Mouse (Mus musculus) testis, adult 2 months (tissue): Measurements from ENCODE around the gene Dolpp1. TPM values are rescaled to one million over a fixed set of nuclear protein-coding genes. Genes with fewer than 3 reads are reported as not detected.

Experiments used
- H3K27ac ChIP-seq: fragments of 200-500 bp; 2 replicates; pipeline ENCODE4 v1.5.1; 2012; ENCODE audit warnings: low read depth, low read length; ENCODE audit not compliant: control insufficient read depth, insufficient read depth
- H3K27me3 ChIP-seq: fragments of 200-500 bp; 2 replicates; pipeline ENCODE4 v1.6.1; 2012; ENCODE audit warnings: mild to moderate bottlenecking, low read length, moderate library complexity; ENCODE audit not compliant: control insufficient read depth, insufficient read depth
- H3K36me3 ChIP-seq: fragments of 200-500 bp; 2 replicates; pipeline ENCODE4 v1.6.1; 2012; ENCODE audit warnings: mild to moderate bottlenecking, low read length; ENCODE audit not compliant: control insufficient read depth, insufficient read depth
- H3K4me1 ChIP-seq: fragments of 200-500 bp; 2 replicates; pipeline ENCODE4 v1.6.1; 2012; ENCODE audit warnings: low read length; ENCODE audit not compliant: control insufficient read depth, insufficient read depth
- H3K4me3 ChIP-seq: fragments of 200-500 bp; 2 replicates; pipeline ENCODE4 v1.5.1; 2012; ENCODE audit warnings: low read depth, mild to moderate bottlenecking, low read length, moderate library complexity, mixed read lengths; ENCODE audit not compliant: control insufficient read depth
- CTCF ChIP-seq: fragments of 200-500 bp; IDR thresholded peaks from 2 replicates; pipeline ENCODE4 v1.5.1; 2012; ENCODE audit warnings: low read depth, mild to moderate bottlenecking, inconsistent platforms, low read length, moderate library complexity; ENCODE audit not compliant: control insufficient read depth, insufficient read depth, insufficient replicate concordance
- POLR2A ChIP-seq: fragments of 200-500 bp; IDR thresholded peaks from 2 replicates; pipeline ENCODE4 v1.6.1; 2012; ENCODE audit warnings: low read depth, mild to moderate bottlenecking, inconsistent platforms, low read length, moderate library complexity; ENCODE audit not compliant: control insufficient read depth
- polyA plus RNA-seq: library from polyadenylated mRNA; depleted of rRNA; stranded (reverse); fragments of >200 nt; gene quantifications from 2 replicates; pipeline ENCODE4 v1.2.3, GENCODE M21; 2012

Gene Dolpp1
- polyA plus RNA-seq, 1 experiment = 32.6 TPM

DNA sequence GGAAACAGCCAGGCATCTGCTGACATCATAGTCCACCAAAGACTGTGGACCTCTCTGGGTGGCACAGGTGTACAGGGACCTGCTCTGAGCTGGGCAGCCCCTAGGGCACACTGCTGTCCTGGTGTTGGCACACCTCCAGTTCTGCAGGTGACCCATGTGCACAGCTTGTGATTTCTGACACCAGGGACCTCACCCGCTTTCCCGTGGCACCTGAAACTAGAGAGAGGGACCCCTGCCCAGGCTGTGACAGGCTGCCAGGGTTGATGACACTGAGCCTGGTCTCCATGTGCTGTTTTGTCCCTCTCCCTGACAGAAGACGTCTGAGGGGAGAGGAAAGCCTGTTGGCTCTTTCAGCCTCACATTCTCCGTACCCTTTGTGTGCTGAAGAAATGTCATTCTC lies 45.7 kb downstream of the Dolpp1 start:
- TF ChIP-seq CTCF (no peak), POLR2A (no peak)
- H3K4me3 ChIP-seq = no peak overlapping the region
- peaks cover 2% of the 10 kb centered on the region for H3K4me1 ChIP-seq
- no peak overlapping the region for H3K27ac ChIP-seq
- H3K36me3 ChIP-seq = peaks cover 6% of the 10 kb centered on the region
- no peaks in the 10 kb centered on the region for H3K27me3 ChIP-seq

DNA sequence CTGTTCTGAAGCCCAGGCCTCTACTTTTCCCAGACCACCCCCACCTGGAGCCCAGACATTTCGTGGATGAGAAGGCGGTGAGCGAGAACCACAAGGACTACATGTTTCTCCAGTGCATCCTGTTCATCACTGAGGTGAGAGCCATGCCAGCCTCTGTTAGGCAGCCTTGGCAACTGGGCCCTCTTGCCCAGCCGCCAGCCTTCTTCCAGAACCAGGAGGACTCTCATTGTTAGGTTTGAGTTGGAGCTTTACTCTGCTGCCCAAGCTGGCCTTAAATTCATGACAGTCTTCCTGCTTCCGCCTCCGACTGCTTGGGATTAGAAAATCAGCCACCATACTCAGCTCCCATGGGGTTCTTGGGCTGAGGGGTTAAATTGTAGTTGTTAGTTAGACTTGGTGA lies 47.6 kb downstream of the Dolpp1 start:
- no peaks in the 10 kb centered on the region for H3K27me3 ChIP-seq
- TF ChIP-seq CTCF (no peak), POLR2A (no peak)
- peaks cover 5% of the 10 kb centered on the region for H3K4me1 ChIP-seq
- peaks cover 9% of the 10 kb centered on the region for H3K36me3 ChIP-seq
- H3K4me3 ChIP-seq = no peak overlapping the region
- H3K27ac ChIP-seq = peak overlapping the region; percentile 94

DNA sequence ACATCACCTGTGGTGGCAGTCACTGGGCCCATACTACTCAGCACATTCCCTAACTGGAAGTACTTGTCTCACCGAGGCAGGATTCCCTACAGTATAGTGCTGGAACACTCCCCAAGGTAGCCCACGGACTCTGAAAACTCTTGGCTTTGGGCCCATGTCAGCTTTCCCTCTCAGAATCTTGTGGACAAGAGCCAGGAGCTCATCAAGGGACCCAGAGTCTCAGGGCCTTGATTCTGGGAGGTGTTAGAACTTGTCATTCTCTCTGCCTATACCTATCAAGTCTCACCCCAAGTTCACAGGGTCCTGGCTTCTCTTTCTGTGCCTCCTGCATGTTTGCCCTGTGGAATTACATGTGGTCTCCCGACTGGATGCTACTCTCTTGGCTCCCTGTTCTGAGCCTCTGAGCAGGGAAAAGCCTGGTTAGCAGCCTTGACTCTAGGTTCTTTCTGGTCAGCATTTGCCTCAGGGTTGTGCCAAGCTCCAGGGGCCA lies 48.2 kb downstream of the Dolpp1 start:
- Histone ChIP-seq H3K4me3 (no peak overlapping the region), H3K27ac (peak overlapping the region; percentile 94), H3K27me3 (no peaks in the 10 kb centered on the region), H3K4me1 (peaks cover 7% of the 10 kb centered on the region), H3K36me3 (peaks cover 9% of the 10 kb centered on the region)
- TF ChIP-seq CTCF = no peak
- no peak for TF ChIP-seq POLR2A

DNA sequence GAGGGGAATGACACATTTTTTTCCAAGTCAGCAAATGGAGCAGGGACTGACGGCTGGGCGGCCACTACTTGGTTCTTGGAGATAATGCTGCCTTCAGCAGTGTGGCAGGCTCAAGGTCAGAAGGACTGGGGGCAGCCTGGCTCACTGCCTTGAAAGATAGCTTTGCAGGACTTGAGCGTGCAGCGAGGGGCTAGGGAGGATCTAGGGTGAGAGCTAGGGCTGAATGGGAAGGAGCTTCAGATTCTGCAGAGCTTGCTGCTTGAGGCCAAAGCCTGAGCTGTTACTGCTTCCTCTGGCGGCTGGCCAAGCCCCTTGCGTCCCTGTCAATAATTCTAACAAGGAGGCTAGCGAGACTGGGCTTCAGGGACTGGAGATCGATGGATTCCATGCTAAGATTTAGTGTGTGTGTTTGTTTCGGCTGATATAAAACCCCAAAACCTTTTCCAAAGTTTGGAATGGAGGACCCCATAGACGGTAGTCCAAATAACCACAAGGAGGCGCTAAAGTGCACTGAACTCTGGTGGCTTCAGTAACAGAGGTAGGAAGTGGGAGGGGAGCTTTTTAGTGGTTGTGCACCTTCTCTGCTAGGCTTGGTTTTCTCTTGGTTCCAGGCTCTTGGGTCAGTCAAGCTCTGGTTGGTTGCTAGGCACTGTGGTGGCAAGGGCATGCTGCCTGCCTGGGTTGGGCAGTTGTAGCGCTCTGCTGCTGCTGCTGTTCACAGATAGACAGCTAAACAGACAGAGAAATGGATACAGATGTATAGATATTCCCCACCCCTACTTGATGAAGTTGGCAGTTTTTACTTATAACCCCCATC lies 48.9 kb downstream of the Dolpp1 start:
- no peak for TF ChIP-seq CTCF
- peak; percentile 45; the same call in 1 of the 2 replicates for TF ChIP-seq POLR2A
- H3K27me3 ChIP-seq = no peaks in the 10 kb centered on the region
- H3K4me1 ChIP-seq = peaks cover 10% of the 10 kb centered on the region
- H3K4me3 ChIP-seq = no peak overlapping the region
- H3K36me3 ChIP-seq = peaks cover 11% of the 10 kb centered on the region
- H3K27ac ChIP-seq = peak overlapping the region; percentile 94

DNA sequence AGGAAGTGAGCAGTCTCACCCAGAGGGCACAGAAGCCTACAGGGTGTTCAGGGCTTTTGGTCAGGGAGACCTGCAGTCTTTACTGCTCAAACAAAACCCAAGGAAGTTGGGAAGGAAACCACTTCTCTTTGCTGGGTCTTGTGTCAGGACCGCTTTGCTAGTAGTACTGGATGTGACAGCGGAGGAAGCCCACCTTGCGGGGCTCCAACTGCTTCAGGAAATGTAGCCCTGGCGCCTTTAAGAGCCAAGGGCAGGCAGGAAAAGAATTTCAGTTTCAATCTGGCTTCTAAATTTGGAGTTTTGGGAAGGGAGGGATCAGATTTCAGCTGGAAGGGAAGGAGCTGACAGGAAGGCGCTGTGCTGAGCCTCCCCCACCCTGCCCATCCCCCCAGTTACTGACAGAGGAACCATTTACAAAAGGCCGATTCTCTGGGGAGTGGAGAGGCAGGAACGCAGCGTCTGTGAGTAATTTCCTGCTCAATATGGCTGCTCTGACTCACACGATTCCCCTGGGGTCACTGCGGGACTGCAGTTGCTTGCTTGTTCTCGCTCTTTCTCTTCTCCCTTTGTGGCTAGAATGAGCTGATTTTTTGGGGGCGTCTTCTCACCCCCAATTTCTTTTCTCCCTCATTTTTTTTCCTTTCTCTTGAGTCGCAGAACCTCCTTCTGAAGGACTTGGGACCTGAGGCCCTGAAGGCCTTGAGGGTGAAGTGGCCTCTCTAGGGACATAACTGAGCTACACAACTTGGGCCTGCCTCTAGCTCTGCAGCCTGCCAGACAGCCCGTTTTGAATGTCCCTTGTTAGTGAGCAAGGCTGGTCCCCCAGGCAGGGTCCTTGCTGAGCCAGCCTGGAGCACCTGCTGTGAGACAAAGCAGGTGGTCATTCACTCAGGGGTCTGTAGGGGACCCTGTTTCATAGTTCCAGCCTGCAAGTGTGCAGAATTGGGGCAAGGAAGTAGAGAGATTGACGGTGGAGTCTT lies 49.8 kb downstream of the Dolpp1 start:
- Histone ChIP-seq H3K27ac (peak overlapping the region; percentile 94), H3K4me1 (peaks cover 14% of the 10 kb centered on the region), H3K27me3 (no peaks in the 10 kb centered on the region), H3K36me3 (peaks cover 11% of the 10 kb centered on the region), H3K4me3 (peak overlapping the region; percentile 7)
- TF ChIP-seq CTCF (no peak), POLR2A (peak; percentile 25; the same call in 1 of the 2 replicates)

DNA sequence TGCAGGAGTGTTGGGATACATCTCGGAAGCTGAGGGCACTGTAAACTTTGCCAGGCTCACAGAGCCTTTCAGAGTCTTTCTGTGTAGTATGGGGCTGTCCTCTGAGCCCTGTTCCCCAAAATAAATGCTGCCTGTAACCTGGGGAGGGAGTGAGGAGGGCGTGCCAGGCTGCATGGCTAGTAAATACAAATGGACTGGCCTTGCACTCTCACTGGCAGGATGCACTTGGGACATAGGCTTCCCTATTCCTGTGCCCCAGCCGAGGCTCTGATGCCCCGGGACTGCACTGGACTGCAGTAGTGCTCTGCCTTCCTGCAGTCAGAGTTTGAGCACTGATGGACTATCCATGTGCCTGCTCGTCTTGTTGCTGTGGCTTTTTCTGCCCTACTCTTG lies 50.4 kb downstream of the Dolpp1 start:
- peak overlapping the region; percentile 92 for H3K27ac ChIP-seq
- no peaks in the 10 kb centered on the region for H3K27me3 ChIP-seq
- TF ChIP-seq CTCF = no peak
- TF ChIP-seq POLR2A = no peak
- peaks cover 14% of the 10 kb centered on the region for H3K4me1 ChIP-seq
- H3K36me3 ChIP-seq = peaks cover 9% of the 10 kb centered on the region
- no peak overlapping the region for H3K4me3 ChIP-seq

DNA sequence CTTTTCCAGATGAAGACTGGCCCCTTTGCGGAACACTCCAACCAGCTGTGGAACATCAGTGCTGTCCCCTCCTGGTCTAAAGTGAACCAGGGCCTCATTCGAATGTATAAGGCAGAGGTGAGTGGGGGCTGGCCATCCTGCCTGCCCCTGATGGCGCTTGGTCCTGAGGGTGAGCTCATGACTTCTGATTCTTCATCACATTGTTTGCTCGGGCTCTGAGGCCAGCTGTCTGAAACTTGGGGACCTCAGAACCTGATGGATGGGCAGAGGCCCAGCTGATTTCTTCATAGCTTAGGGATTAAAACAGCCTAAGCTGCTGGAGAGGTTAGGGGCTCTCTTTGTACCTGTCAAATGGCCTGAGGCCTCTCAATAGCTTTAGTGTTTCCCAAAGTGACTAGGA lies 51.2 kb downstream of the Dolpp1 start:
- no peak for TF ChIP-seq CTCF
- TF ChIP-seq POLR2A = no peak
- Histone ChIP-seq H3K27me3 (no peaks in the 10 kb centered on the region), H3K4me1 (peaks cover 14% of the 10 kb centered on the region), H3K27ac (peak overlapping the region; percentile 92), H3K36me3 (peaks cover 9% of the 10 kb centered on the region), H3K4me3 (no peak overlapping the region)
